17 mouse cellular contexts compared by ENCODE assay signal in genomic region chr3:70962498-70962897, GRCm38 (mm10).
DNase-seq lines count a peak whose midpoint lies in the region; ATAC-seq lines count a peak whose summit lies in the region.
"Had no signal": no experiment of that assay in that cellular context is flagged by ENCODE, and none has a peak within 500 bp of the region (broad histone marks: within the 10 kb centered on the region; RNA-seq: fewer than 3 reads in every experiment).

No protein-coding gene starts in this region.

- H3K4me1 ChIP-seq in hindbrain, embryonic 12.5 days: no peaks in the 10 kb centered on the region
- H3K4me1 ChIP-seq: heart, embryonic 12.5 days; midbrain, embryonic 12.5 days; neural tube, embryonic 15.5 days had no signal

- no peaks in the 10 kb centered on the region for H3K27me3 ChIP-seq in hindbrain, embryonic 12.5 days
- H3K27me3 ChIP-seq: heart, embryonic 12.5 days; midbrain, embryonic 12.5 days; neural tube, embryonic 15.5 days had no signal

- 89% methylated on average over 1 of the region's 1 CpGs for WGBS in hindbrain, embryonic 12.5 days

- ATAC-seq in hindbrain, embryonic 12.5 days (ENCODE audit: low FRiP score): no peak
- ATAC-seq: forebrain, embryonic 16.5 days had no signal

- no peak overlapping the region for H3K27ac ChIP-seq in hindbrain, embryonic 12.5 days
- H3K27ac ChIP-seq: macrophage; midbrain, embryonic 12.5 days; neural tube, embryonic 15.5 days had no signal

- H3K9me3 ChIP-seq in hindbrain, embryonic 12.5 days (replicated peaks): no peaks in the 10 kb centered on the region
- H3K9me3 ChIP-seq: heart, embryonic 12.5 days; midbrain, embryonic 12.5 days; neural tube, embryonic 15.5 days had no signal

- peak; percentile 5 for DNase-seq in layer of hippocampus, adult 11-12 months (ENCODE audit: low spot score)
- DNase-seq in layer of hippocampus, adult 8-10 months (ENCODE audit: low spot score in 2 of 2): no peak
- peak; percentile 20 for DNase-seq in A20 (ENCODE audit: low read depth, low spot score)
- DNase-seq in cerebellum, adult 11-12 months: peak; percentile 56
- peak; percentile 41 to 60 for DNase-seq in cerebellum, postnatal 36 days
- DNase-seq in yolk sac, embryonic 10.5 days (ENCODE audit: low spot score): no peak
- no peak for DNase-seq in urinary bladder, postnatal 4 days (ENCODE audit: low spot score in 2 of 2)
- DNase-seq: heart, postnatal 4 days; liver; lung, adult 2 months; thymus, adult 2 months had no signal

- no peak overlapping the region for H3K9ac ChIP-seq in hindbrain, embryonic 12.5 days
- H3K9ac ChIP-seq: heart, embryonic 12.5 days; midbrain, embryonic 12.5 days; neural tube, embryonic 15.5 days had no signal

- H3K36me3 ChIP-seq in hindbrain, embryonic 12.5 days: no peaks in the 10 kb centered on the region
- H3K36me3 ChIP-seq: heart, embryonic 12.5 days; midbrain, embryonic 12.5 days; neural tube, embryonic 15.5 days had no signal

- no peak overlapping the region for H3K4me2 ChIP-seq in hindbrain, embryonic 12.5 days (replicated peaks)
- H3K4me2 ChIP-seq: heart, embryonic 12.5 days; midbrain, embryonic 12.5 days; neural tube, embryonic 15.5 days had no signal

- no peak overlapping the region for H3K4me3 ChIP-seq in hindbrain, embryonic 12.5 days
- H3K4me3 ChIP-seq: heart, embryonic 12.5 days; midbrain, embryonic 12.5 days; neural tube, embryonic 15.5 days had no signal

Comparison
In these comparisons a context has a peak if more than half of its experiments do, and no peak if none do; other contexts are left out.
1. DNase-seq: peak in layer of hippocampus, adult 11-12 months (single experiment), A20 (single experiment), cerebellum, adult 11-12 months (single experiment) and cerebellum, postnatal 36 days (2 of 2); none in layer of hippocampus, adult 8-10 months (0 of 2), yolk sac, embryonic 10.5 days (single experiment) and urinary bladder, postnatal 4 days (0 of 2).